Mouse (Mus musculus) layer of hippocampus, postnatal 25 days (tissue): ENCODE results near the gene Tspan9. TPM values are rescaled to one million over a fixed set of nuclear protein-coding genes. Genes with fewer than 3 reads are reported as not detected.

ENCODE experiments used
- DNase-seq, 2 experiments: peaks; one replicate each; pipeline ENCODE4 v3.0.0; 2022; ENCODE audit warnings: mixed read lengths in 2 of 2, low spot score in 1 of 2; ENCODE audit errors: extremely low spot score in 1 of 2
- total RNA-seq, 2 experiments: library from RNA; stranded (reverse); gene quantifications; 2 replicates each; pipeline ENCODE4 v1.2.3; 2021

Gene Tspan9
- total RNA-seq, 2 experiments from 2014 or later = 53.6 to 64.0 TPM

DNA sequence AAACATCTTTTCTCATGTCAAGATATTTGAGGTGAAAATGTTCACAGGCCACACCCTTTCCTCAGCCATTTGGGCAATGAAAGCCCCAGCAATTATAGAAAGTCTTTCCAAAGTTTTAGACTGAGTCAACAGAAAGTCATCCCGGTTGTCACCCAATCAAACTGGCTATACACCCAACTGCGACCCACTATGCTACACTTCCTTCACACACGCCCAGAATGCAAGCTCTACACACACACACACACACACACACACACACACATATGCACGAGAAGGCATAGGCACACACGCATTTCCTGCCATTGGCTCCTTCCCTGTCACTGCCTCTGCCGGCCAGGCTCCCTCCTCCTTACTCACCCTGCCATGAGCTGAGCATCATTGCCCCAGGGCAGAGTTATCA is 99.9 kb downstream of the Tspan9 start:
- no peak for DNase-seq

GRCm38 (mm10) chr6:128041836-128042235 is 101.6 kb downstream of the Tspan9 start:
- DNase-seq = no peak

DNA sequence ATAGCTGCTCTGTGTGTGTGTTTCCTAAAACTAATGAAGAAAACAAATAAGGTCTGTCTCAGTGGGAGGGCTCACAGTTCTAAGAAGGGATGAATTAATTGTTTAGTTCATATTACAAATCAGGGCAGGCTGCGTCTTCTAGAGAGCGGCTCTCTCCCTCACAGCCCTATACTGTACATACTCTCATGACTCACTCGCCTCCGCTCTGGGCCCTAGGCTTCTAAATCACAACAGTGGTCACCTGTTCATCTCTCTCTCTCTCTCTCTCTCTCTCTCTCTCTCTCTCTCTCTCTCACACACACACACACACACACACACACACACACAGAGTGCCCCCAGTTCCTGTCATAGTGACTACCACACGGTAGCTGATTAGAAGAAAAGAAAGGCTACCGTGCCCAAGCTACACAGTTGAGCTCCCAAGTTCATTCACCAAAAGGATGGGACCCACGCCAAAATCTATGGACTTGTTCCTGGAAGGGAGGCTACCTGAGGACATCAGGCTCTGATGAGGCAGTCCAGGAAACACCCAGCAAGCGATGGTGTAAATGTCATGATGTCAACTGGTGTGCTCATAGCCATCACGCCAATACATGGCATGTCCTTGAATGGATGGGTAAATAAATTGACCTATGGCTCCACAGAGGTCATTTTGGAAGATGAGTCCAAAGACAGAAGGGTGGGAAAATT is 104.2 kb downstream of the Tspan9 start:
- DNase-seq = no peak

DNA sequence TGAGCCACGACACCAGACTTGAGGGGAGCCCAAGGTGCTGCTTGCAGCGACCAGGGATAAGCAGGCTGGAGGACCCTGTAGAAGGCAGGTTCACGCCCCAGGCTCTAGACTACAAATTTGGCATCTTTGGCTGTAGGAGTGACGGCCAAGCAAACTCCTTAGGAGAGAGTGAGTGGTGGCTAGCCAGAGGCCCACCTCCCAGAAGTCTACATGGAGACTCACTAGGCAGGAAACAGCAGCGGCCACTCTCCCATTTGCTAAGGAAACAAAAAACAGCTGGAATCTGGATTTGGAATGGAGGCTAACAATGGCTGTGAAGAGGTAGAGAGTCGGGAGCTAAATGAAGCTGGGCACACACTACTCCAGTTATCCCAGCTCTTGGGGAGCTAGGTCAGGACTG is 104.8 kb downstream of the Tspan9 start:
- no peak for DNase-seq

- DNase-seq = no peak
Measured at GRCm38 (mm10) chr6:128036597-128036996, 106.8 kb downstream of the Tspan9 start.

- DNase-seq = no peak
Measured at GRCm38 (mm10) chr6:128035930-128036309, 107.5 kb downstream of the Tspan9 start.

GRCm38 (mm10) chr6:128035250-128035929 is 108.0 kb downstream of the Tspan9 start:
- peak; percentile 57 to 58 for DNase-seq

GRCm38 (mm10) chr6:128034317-128035249 is 108.8 kb downstream of the Tspan9 start:
- DNase-seq = no peak

- no peak for DNase-seq
Measured at GRCm38 (mm10) chr6:128033868-128034250, 109.5 kb downstream of the Tspan9 start.

DNA sequence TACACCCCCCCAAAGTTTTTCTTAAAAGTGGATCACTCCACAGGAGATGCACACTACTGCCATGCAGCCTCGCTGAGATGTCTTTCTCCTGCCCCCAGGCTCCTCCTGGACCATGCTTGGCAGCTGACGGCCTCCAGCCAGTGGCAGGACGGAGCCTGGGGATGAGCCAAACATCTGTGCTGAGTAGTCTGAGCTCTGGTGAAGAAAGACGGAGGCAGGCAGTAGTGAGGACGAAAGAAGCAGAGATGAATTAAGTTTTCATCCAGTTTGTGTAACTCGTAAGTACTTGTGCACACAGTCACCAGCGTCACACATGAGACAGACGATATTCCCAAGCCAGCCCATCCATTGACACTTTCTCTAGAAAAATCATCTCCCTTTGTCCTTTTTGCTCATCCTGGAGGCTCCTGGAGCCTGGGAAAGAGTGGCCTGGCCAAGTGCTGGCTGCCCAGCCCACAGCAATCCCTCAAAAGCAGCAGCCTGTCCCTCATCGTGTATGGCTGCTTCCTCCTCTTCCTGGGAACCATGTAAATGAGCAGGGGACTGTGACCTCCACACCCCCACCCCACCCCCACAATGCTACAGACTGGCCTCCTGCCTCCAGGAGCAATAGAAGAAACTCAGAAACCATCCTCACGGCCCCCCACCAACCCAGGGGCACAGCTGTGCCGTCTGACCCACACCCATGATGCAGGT is 110.1 kb downstream of the Tspan9 start:
- DNase-seq = no peak

- peak; percentile 73 to 98 for DNase-seq
Measured at GRCm38 (mm10) chr6:128032252-128033171, 110.9 kb downstream of the Tspan9 start.

DNA sequence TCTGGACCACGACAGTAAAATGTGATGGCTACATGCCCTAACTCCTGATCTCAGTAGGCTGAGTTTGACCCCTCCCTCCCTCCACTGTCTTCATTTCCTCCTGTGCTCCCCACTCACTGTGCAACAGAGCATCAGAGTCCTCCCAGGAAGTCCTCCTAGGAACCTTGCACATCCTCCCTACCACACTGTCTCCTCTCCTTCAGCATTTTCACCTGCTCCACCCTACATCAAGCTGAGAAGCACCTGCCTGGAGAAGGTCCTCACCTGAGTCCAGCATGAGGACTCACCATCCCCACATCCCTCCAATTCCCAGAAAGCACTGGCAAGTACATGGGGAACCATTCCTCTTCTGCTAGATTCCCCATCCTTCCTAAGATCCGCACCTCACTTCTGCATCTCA is 111.8 kb downstream of the Tspan9 start:
- no peak for DNase-seq

DNA sequence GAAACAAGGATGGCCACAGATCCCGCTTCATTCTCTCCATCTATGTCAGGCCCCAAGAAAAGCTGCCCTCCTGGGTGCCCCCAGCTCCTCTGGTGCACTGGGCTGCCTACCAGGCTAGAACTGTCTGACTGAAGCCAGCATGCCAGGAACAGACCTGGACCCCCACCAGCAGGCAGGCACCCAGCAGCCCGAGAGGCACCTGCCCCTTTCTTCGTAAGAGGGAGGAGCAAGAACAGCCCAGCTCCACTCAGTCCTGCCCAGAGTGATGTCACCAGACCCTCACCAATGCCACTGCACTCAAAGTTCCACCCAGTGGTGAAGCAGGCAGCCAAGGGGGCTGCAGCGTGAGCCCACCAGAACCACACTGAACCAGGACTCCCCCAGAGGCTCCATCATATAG is 112.3 kb downstream of the Tspan9 start:
- DNase-seq = no peak

- DNase-seq = no peak
Measured at GRCm38 (mm10) chr6:128030475-128030874, 112.9 kb downstream of the Tspan9 start.

DNA sequence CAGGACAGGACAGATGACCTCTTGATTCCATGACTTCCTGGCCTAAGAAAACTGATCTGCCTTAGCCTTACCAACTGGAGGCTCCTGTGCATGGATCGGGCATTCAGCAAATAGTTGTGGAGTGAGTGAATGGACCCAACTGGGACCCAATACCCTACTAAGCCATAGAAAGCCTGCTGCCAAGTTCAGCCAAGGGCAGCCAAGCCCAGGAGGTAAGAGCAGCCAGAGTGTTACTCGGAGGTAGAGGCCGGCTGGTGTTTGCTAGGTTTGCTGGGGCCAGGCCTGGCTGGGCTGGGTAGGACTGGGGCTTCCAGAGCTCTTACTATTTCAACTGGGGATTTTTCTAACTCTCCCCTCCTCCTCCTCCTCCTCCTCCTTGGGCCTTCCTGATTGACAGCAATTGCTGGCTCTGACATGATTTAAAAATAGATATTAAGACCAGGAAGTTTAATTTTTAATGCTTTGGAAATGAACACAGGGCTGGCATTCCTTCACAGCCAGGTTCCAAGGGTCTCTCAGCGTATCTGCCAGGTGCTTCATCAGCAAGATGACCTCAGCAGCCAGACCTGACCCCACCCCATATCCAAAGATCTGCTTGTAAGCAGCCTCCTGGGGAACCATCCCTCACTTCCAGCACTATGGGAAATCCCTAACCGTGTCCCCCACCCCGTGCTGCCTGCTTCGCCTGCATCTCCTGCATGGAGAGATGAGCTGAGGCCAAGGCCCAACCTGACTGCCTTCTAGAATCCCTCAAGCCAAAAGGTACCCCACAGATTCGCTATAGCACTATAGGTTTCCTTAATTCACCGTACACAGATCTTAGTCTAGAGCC is 113.7 kb downstream of the Tspan9 start:
- DNase-seq = no peak

DNA sequence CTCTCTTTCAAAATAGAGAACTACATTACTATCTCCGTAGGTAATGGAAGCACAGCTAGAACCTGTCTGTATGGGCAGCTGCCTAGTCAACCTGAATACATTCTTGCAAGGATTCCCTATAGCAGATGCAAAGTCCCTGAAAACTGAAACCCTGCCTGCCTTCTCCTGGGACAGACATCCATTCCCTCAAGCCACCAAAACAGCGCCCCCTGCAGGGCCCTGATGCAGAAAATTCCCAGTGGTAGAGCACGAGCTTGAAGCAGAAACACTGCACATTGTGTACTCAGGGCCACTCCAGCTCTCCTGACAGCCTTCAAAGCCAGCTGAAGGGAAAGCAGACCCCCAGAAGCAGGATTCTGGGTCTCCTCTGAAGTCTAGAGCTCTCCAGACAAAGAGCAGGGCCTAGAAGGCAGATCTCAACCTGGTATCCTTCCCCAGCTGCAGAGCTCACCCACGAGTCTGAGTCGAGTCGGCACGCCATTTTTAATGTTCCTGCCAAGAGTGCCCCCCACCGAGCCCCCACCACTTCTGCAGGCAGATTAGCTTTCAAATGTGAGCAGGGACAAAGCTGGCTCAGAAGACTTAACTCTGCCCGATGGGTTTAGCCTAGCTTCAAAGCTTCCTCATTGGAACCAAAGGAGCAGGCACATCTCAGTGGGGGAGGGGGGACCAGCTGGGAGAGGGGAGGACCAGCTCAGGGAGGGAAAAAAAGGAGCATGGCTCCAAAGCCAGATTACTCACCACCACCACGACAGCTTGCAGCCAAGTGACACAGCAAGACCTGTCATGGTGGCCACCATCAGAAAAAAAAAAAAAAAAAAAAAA is 115.1 kb downstream of the Tspan9 start:
- peak in 1 of 2 experiments; percentile 60 for DNase-seq

- DNase-seq = no peak
Measured at GRCm38 (mm10) chr6:128025997-128026396, 117.4 kb downstream of the Tspan9 start.

DNA sequence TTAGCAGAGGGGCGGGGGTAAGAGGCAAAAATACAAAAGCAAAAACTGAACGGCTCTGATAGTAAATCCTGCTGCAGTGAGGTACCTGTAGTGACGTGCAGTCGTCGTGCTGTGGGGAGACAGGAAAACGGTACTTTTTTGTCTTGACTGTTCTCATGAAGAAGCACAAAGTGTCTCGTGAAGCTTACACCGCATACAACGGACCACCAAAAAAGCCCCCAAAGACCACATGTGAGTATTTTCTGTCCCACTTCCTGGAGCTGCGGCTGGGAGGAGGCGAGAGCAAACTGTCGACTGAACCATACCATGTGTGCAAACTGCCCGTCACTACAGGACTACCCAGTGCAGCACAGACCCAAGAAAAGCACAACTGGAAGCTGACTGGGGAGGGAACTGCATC is 117.8 kb downstream of the Tspan9 start:
- no peak for DNase-seq
